Mouse (Mus musculus): Measurements from ENCODE around the gene Cd34. TPM values are rescaled to one million over a fixed set of nuclear protein-coding genes. Genes with fewer than 3 reads are reported as not detected.

The Cd34 gene
- polyA plus RNA-seq, 1 experiment: 5.8 TPM

DNA sequence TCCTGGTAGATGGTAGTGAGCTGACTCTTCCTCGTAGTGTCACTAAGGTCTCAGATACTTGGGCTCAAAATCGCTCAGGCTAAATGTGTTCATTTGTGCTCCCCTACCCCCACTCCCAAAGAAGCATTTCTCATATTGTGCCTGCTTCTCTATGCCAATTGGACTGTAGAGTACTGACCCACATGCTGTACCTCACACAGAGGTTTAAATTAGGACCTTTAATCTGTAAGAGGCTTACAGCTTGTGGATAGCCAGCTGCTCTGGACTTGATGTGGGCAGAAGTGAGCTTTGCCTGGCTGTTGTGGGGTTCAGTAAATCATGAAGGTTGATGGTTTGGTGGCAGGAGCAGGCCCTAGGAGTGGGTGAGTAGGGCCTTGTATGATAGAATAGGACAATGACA is 52.4 kb downstream of the Cd34 start:
- Histone ChIP-seq H3K4me1 (ENCODE audit: control insufficient read depth, insufficient read depth, insufficient read length, low read length) (peaks cover 29% of the 10 kb centered on the region), H3K27ac (ENCODE audit: insufficient read depth, low read depth, low read length) (no peak overlapping the region), H3K36me3 (ENCODE audit: control insufficient read depth, insufficient read depth, low read length) (no peaks in the 10 kb centered on the region), H3K4me3 (ENCODE audit: low read depth, low read length) (no peak overlapping the region), H3K27me3 (ENCODE audit: control insufficient read depth, insufficient read depth, low read length) (no peaks in the 10 kb centered on the region)
- WGBS: 79% methylated on average over 2 of the region's 2 CpGs
- TF ChIP-seq POLR2A (IDR thresholded peaks at IDR 0.05; ENCODE audit: low read depth, low read length) (no peak), CTCF (IDR thresholded peaks at IDR 0.05; ENCODE audit: extremely low read depth, insufficient read length, insufficient replicate concordance, low read depth, low read length) (no peak)

DNA sequence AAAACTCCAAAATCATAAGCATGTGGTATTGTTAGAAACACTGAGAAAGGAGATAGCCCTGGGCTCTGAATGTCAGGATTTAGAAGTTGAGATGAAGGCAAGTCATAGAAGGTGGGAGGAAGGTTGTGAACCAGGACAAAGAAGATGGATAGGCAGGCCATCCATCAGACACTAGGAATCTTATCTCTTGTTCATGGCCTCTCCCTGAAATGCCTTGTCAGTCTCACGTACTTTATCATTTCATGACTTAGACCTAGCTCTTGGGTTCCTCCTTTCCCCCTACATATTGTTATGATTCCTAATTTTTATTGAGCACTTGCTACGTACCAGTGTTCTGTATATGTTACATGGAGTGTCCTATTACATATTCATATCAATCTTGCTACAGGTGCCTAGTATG is 53.0 kb downstream of the Cd34 start:
- 62% methylated on average over 2 of the region's 2 CpGs for WGBS
- Histone ChIP-seq H3K4me3 (ENCODE audit: low read depth, low read length) (no peak overlapping the region), H3K4me1 (ENCODE audit: control insufficient read depth, insufficient read depth, insufficient read length, low read length) (peaks cover 29% of the 10 kb centered on the region), H3K27ac (ENCODE audit: insufficient read depth, low read depth, low read length) (peak overlapping the region; percentile 22; the same call in 1 of the 2 replicates), H3K27me3 (ENCODE audit: control insufficient read depth, insufficient read depth, low read length) (no peaks in the 10 kb centered on the region), H3K36me3 (ENCODE audit: control insufficient read depth, insufficient read depth, low read length) (no peaks in the 10 kb centered on the region)
- no peak for TF ChIP-seq POLR2A (IDR thresholded peaks at IDR 0.05; ENCODE audit: low read depth, low read length)

DNA sequence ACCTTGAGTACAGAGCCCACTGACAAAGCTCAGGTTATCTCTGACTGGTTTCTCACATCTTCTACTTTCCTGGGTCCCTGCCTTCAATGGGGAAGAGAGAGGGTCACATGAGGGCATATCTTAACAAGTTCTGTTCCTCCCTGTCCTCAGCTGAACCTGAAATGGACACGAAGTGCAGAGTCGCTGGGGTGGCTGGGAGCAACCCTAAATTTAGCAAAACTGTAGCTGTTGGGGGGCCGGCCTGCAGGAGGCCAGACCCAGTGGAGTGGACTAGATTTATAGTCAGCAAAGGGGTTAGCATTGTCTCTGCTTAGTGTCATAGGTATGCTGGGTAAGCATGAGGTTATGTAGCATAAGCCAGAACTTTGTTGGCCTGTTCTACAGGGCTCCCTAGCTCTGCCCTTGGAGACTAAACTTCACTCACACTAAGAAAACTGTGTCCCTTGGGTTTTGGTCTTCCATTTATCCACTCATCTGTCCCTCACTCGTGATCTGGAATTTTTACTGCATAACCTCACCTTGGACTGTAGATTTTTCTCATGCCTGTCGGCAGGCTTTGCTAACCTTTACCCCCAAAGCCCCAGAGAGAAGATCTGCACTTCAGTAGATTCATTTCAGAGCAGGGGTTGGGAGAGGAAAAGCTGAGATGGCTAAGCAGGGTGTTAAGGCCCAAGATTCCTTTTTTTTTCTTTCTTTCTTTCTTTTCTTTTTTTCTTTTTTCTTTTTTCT is 54.1 kb downstream of the Cd34 start:
- Histone ChIP-seq H3K27me3 (ENCODE audit: control insufficient read depth, insufficient read depth, low read length) (no peaks in the 10 kb centered on the region), H3K36me3 (ENCODE audit: control insufficient read depth, insufficient read depth, low read length) (no peaks in the 10 kb centered on the region), H3K4me3 (ENCODE audit: low read depth, low read length) (no peak overlapping the region), H3K27ac (ENCODE audit: insufficient read depth, low read depth, low read length) (peak overlapping the region; percentile 83), H3K4me1 (ENCODE audit: control insufficient read depth, insufficient read depth, insufficient read length, low read length) (peaks cover 29% of the 10 kb centered on the region)
- whole genome bisulfite sequencing: 50% methylated on average over 5 of the region's 5 CpGs
- TF ChIP-seq POLR2A (IDR thresholded peaks at IDR 0.05; ENCODE audit: low read depth, low read length): no peak
- TF ChIP-seq CTCF (IDR thresholded peaks at IDR 0.05; ENCODE audit: extremely low read depth, insufficient read length, insufficient replicate concordance, low read depth, low read length): no peak

DNA sequence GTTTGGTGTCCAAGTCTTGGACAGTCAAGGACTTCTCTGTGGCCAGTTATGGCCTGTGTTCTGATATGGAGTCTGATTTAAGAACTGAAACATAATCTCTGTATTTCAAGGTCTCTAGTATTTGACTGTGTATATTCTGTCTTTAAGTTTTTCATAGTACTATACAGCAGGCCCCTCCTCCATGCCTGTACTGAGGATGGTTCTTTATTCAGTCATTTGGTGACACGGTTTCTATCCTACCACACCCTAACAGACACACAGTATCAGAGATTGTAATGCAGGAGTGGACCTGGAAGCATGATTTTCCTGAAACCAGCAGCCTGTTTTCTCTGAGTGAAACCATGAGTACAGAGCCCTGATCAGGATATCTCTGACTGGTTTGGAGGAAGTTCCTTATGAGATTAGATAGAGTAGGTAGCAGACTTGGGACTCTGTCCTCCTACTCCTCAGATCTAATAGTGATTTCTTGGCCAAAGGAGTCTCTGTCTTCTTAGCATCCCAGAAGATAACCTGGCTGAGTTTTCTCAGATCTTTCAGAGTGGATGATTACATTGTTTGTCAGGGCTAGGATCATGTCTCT is 54.9 kb downstream of the Cd34 start:
- TF ChIP-seq CTCF (IDR thresholded peaks at IDR 0.05; ENCODE audit: extremely low read depth, insufficient read length, insufficient replicate concordance, low read depth, low read length) (no peak), POLR2A (IDR thresholded peaks at IDR 0.05; ENCODE audit: low read depth, low read length) (no peak)
- Histone ChIP-seq H3K27me3 (ENCODE audit: control insufficient read depth, insufficient read depth, low read length) (no peaks in the 10 kb centered on the region), H3K27ac (ENCODE audit: insufficient read depth, low read depth, low read length) (peak overlapping the region; percentile 83), H3K4me1 (ENCODE audit: control insufficient read depth, insufficient read depth, insufficient read length, low read length) (peaks cover 31% of the 10 kb centered on the region), H3K36me3 (ENCODE audit: control insufficient read depth, insufficient read depth, low read length) (no peaks in the 10 kb centered on the region), H3K4me3 (ENCODE audit: low read depth, low read length) (no peak overlapping the region)
- WGBS: 25% methylated on average over 1 of the region's 1 CpGs

DNA sequence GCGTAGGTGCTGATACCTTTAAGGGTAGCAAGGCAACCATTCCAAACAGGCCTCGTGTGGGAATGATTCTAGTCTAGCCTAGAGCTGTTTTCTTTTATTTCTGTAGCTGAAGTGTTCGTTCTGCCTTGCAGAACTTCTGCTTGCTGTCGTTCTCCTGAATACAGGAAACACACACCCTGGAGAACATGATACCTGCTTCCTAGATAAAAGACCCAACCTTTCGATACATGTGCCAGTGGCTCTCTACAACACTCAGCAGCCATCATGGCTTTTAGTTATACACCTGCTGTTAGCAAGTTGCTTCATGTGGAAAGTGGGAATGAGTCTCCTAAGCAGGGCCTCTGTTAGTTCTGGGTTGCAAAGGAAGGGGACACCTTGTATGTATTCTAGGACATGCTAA is 55.6 kb downstream of the Cd34 start:
- Histone ChIP-seq H3K4me1 (ENCODE audit: control insufficient read depth, insufficient read depth, insufficient read length, low read length) (peaks cover 31% of the 10 kb centered on the region), H3K27me3 (ENCODE audit: control insufficient read depth, insufficient read depth, low read length) (no peaks in the 10 kb centered on the region), H3K27ac (ENCODE audit: insufficient read depth, low read depth, low read length) (peak overlapping the region; percentile 83), H3K36me3 (ENCODE audit: control insufficient read depth, insufficient read depth, low read length) (no peaks in the 10 kb centered on the region), H3K4me3 (ENCODE audit: low read depth, low read length) (no peak overlapping the region)
- 67% methylated on average over 5 of the region's 5 CpGs for WGBS
- TF ChIP-seq POLR2A (IDR thresholded peaks at IDR 0.05; ENCODE audit: low read depth, low read length): no peak

DNA sequence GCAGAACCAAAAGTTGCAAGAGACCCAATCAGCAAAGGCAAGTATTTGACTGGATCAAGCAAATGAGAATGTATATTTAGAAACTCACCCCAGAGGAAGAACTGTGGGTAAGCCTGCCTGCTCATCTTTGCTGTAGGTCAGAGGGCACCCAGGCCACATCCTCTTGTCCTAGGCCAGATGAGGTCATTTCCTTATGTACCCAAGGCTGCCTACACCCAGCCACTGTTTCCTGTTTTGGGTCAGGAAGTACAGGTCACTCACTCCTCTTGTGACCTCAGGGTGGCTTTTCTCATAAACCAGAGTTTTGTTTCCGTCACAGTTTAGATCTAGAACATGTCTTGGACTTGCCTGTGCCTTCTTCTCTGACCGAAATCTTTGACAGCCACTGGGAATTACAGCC is 56.6 kb downstream of the Cd34 start:
- TF ChIP-seq POLR2A (IDR thresholded peaks at IDR 0.05; ENCODE audit: low read depth, low read length): no peak
- no peak for TF ChIP-seq CTCF (IDR thresholded peaks at IDR 0.05; ENCODE audit: extremely low read depth, insufficient read length, insufficient replicate concordance, low read depth, low read length)
- peak overlapping the region; percentile 83 for H3K27ac ChIP-seq (ENCODE audit: insufficient read depth, low read depth, low read length)
- WGBS: 71% methylated on average over 2 of the region's 2 CpGs
- peaks cover 31% of the 10 kb centered on the region for H3K4me1 ChIP-seq (ENCODE audit: control insufficient read depth, insufficient read depth, insufficient read length, low read length)
- H3K4me3 ChIP-seq (ENCODE audit: low read depth, low read length): no peak overlapping the region
- no peaks in the 10 kb centered on the region for H3K27me3 ChIP-seq (ENCODE audit: control insufficient read depth, insufficient read depth, low read length)
- no peaks in the 10 kb centered on the region for H3K36me3 ChIP-seq (ENCODE audit: control insufficient read depth, insufficient read depth, low read length)

DNA sequence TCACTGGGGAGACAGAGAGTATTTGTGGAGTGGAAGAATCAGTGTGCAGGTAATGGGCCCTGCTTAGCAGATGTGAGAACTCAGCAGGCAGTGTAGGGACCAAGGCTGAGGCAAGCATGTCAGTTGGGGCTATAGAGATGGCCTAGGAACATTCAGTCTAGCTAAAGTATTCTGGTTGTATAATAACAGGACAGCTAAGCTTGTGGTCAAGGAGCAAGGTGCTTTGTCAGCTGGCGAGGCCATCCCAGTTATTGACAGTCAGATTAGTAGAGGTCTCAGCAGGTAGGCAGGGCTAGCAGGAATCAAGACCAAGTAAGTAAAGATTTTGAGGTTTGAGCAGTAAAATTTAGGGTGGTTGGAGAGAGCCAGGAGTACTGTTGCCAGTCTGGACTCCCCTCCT is 59.8 kb downstream of the Cd34 start:
- H3K27me3 ChIP-seq (ENCODE audit: control insufficient read depth, insufficient read depth, low read length): no peaks in the 10 kb centered on the region
- WGBS: 65% methylated on average over 1 of the region's 1 CpGs
- H3K4me1 ChIP-seq (ENCODE audit: control insufficient read depth, insufficient read depth, insufficient read length, low read length): peaks cover 15% of the 10 kb centered on the region
- TF ChIP-seq POLR2A (IDR thresholded peaks at IDR 0.05; ENCODE audit: low read depth, low read length): no peak
- TF ChIP-seq CTCF (IDR thresholded peaks at IDR 0.05; ENCODE audit: extremely low read depth, insufficient read length, insufficient replicate concordance, low read depth, low read length): no peak
- no peak overlapping the region for H3K4me3 ChIP-seq (ENCODE audit: low read depth, low read length)
- no peaks in the 10 kb centered on the region for H3K36me3 ChIP-seq (ENCODE audit: control insufficient read depth, insufficient read depth, low read length)
- no peak overlapping the region for H3K27ac ChIP-seq (ENCODE audit: insufficient read depth, low read depth, low read length)

Measured in small intestine, adult 2 months (tissue).